Mouse (Mus musculus) heart, adult 11 months (tissue): ENCODE measurements at regions not wholly inside any gene's neighbourhood (a gene's known extent, or its start where the extent isn't known, plus 50 kb on each side); places are given as distances from the start of the nearest gene placed in this dataset.

Experiments
- DNase-seq: peaks from one replicate; pipeline ENCODE4 v3.0.0; 2022

- peak; percentile 97 for DNase-seq
Observed at GRCm38 (mm10) chr1:52302557-52302956, 69.5 kb upstream of the Gls start.

DNA sequence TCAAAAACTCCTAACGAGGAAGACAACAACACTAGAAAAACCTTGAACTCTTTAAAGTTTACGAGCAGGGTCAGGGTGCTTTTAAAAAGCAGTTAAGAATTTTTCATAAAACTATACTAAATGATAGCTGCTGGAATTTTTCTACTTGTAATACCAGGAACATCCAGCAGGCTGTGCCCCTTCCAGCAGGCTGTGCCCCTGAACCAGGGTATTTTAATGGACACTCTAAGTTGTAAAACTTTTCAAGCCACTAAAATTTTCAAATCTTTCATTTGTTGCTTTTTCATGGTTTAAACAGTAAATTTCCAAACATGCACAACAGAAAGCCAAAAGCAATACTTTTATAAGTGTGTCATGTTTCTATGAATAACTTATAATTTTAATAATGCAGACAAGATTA, 68.2 kb upstream of the Gls start:
- peak; percentile 61 for DNase-seq

DNA sequence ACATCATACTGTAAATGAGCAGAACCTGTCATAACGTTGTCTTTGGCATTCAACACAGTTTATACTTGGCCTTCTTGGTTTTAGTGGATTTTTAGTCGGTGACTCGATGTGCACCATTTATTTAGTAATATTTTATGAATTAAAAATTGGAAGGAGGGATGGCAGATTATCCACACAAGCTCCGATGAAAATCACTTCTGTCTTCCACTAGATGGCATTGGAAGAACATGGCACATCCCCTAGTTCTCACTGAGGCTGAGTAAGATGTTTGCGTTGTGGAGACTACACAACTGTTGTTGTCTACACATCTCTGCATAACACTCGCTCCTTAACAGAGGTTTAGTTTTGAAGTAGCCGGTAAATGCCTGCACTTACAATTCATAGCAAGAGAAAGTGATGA, 66.5 kb upstream of the Gls start:
- peak; percentile 25 for DNase-seq

DNA sequence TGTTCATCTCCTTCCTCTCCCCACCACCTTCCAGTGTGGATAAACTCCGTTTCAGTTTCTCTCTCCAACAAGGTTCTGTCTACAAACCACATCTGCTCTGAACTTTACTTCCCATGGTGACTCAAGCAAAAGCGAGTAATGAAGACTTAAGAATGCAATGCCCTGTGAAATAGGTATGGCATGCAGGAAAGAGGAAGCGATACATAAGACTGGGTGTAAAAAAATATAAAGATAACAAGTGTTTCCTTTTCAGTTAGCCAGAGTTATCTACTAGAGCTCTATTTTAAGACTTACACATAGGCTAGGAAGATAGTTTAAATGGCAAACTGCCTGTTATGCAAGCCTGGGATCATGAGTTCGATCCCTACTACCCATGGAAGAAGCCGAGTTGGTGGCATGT, 65.3 kb upstream of the Gls start:
- DNase-seq, result peak; percentile 31

GRCm38 (mm10) chr1:52296178-52296577, 63.1 kb upstream of the Gls start:
- peak; percentile 17 for DNase-seq

GRCm38 (mm10) chr1:52294521-52294920, 61.5 kb upstream of the Gls start:
- DNase-seq, result no peak

DNA sequence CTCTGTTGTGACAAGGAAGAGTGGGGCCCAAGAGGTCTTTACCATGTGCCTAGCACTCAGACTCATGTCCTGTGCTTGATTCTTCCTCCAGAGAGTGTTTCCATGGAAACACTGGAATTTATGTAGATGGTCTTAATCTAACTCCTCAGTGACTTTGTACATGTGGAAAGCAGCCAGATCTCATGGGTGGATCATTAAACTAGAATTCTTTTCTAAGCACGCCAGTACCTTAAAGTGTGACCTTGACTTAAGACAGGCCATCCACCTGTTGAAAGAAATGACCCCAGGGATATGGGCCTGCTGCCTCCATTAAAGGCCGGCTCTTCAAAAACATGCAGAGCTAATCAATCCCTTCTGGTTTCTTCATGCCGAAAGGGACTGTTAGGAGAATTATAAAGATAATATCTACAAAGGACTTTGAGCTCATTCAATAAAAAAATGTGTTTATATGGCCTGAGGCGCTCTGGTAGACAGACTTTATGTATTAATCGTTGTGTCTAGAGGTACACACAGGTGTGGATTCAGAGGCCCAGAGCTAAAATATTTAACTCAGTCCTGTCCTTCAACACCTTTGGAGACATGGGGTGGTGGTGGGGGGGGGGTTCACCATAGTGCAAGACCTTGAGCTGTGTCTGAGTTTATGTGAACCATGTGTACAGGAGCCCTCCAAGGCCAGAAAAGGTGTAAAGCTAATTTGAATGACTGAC, 60.5 kb upstream of the Gls start:
- peak; percentile 42 for DNase-seq
